Mouse (Mus musculus): ENCODE results near the gene Anp32b. TPM values are rescaled to one million over a fixed set of nuclear protein-coding genes. Genes with fewer than 3 reads are reported as not detected.

The Anp32b gene
- total RNA-seq, 2 experiments from 2014 or later: 44.9 to 46.4 TPM

DNA sequence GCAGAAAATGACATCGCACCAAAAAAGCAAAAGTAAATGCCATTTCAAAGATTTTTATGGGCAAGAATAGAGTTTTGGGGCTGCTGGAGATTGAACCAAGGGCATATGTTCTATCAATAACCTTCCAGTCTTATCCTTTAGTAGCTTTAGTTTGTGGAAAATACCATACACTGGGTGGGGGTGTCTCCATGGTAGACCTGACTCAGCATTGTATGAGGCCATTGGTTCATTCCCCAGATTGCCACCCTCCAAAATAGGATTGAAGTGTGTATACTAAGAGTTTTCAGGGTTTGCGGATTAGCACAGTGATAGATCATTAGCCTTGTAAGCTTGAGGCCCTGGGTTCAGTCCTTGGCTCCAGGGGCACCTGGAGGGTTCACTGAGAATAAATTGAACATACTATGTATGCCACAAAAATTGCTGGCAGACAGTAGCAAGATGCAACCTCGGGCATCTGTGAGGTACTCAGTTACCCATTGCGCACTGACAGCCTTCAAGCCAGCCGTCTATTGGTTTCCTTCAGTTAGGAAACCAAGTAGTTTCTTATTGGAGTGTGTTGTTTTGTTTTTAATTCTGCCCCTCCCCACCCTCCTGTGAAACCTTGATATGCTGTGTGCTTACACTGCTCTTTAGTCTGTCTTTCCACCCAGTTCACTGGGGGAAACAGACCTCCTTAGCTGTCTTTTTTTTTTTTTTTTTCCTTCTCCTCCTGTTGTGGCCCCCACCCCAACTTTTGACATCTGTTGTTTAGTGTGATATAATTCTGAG is 3.6 kb downstream of the Anp32b start:
- Histone ChIP-seq H3K4me3 (no peak overlapping the region), H3K27ac (no peak overlapping the region)
- DNase-seq (ENCODE audit: extremely low spot score in 1 of 2, low spot score in 2 of 2): no peak
- no peak for TF ChIP-seq CTCF (IDR thresholded peaks at IDR 0.05)
- intact Hi-C loops (cut with DNase I): no loop called here

DNA sequence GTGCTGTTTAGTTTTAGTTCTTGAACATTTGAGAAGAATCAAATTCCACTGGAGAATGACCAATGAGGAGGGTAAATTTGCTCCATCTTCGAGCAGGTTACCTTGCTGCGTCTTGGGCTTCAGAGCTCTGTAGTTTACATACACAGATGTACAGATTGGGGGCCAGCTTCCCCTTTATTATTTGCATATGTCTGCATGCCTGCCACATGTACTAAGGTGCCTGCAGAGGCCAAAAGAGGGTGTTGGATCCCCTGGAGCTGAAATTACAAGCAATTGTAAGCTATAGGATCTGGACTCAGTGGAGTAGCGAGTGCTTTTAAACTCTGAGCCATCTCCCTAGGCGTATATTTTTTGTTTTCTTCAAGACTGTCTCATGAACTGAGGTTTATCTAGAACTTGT is 6.1 kb downstream of the Anp32b start:
- TF ChIP-seq CTCF (IDR thresholded peaks at IDR 0.05): no peak
- H3K4me3 ChIP-seq: no peak overlapping the region
- intact Hi-C loops (cut with DNase I): no loop called here
- DNase-seq (ENCODE audit: extremely low spot score in 1 of 2, low spot score in 2 of 2): no peak
- no peak overlapping the region for H3K27ac ChIP-seq

DNA sequence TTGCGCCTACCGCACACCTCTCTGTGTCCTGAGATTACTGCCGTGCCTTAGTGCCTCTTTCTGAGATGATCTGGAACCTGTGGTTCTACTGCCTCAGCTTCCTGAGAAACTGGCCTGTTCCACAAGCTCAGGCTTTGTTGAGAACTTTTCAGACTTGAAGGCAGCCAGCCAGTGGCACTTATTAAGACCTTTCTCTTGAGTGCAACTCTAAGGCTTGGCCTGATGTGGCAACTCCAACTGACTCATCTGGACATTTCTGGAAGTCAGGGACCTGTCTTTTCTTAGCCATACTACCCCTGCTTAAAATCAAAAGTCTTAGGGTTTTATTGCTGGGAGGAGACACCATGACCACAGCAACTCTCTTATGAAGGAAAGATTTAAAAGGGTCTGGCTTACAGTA is 6.5 kb downstream of the Anp32b start:
- Histone ChIP-seq H3K27ac (no peak overlapping the region), H3K4me3 (no peak overlapping the region)
- no peak for DNase-seq (ENCODE audit: extremely low spot score in 1 of 2, low spot score in 2 of 2)
- TF ChIP-seq CTCF (IDR thresholded peaks at IDR 0.05): no peak
- intact Hi-C loops (cut with DNase I): no loop called here

DNA sequence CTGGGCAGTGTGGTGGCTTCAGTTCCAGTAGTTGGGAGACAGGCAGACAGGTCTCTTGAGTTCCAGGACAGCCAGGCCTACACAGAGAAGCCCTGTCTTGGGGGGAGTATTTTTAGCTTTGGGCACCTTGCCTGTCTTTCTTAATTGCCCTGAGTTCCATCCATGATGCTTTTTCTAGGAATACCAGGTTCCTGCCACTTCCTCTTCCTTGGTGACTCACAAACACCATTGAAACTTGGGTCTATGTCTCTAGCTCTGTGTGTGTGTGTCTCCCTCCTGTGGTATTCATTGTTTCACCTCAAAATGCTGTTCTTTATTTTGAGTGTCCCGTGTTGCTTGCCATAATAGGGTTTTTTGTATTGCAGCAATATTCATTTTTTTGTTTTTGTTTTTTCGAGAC is 7.7 kb downstream of the Anp32b start:
- DNase-seq (ENCODE audit: extremely low spot score in 1 of 2, low spot score in 2 of 2): no peak
- Histone ChIP-seq H3K27ac (no peak overlapping the region), H3K4me3 (no peak overlapping the region)
- no peak; the same call in 1 of the 2 replicates for TF ChIP-seq CTCF (IDR thresholded peaks at IDR 0.05)
- intact Hi-C loops (cut with DNase I): no loop called here

DNA sequence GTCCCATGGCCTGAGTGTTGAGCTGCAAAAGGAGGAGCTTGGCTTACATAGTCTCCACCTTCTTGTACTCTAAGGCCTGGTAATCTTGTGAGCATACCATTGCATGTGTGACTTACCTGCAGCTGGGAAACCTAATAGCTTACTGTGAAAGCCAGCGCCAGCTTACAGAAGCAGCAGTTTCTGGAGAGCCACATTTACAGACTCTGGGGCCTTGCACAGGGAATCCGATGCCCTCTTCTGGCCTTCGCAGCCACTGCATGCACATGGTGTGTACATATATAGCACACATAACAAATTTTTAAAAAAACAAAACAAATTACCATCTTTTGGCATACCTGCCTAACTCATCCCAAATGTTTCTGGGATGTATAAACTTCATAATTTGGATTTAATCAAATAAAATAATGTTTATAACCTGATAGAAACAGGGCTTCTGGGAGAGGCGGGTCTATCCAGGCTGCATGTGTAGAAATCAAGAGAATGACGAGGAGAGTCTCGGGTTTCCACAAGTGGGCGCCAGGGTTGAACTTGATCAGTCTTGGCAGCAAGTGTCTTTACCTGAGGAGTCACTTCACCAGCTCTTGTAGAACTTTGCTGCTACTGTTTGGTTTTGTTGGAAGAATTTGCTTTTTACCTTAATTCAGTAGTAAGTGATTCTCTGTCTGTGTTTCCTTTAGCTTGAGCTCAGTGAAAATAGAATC is 12.6 kb downstream of the Anp32b start:
- intact Hi-C loops (cut with DNase I): no loop called here
- no peak for DNase-seq (ENCODE audit: extremely low spot score in 1 of 2, low spot score in 2 of 2)
- Histone ChIP-seq H3K4me3 (no peak overlapping the region), H3K27ac (no peak overlapping the region)
- peak; percentile 35; the same call in 1 of the 2 replicates for TF ChIP-seq CTCF (IDR thresholded peaks at IDR 0.05)

DNA sequence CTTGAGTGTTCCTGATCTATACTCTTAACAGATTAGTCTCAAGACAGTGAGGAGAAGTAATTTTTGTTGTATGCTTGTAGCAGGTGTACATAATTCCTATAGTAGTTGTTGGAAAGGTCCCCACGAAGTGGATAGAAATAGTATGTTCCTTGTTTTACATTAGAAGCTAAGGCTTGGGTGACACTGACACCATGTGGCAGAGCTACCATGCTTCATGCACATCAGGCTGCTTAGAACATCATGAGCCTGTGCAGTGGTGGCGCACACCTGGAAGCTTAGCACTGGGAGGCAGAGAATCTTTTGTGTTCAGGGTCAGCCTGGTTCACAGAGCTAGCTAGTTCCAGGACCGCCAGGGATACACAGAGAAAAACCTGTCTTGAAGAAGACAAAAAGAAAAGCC is 15.0 kb downstream of the Anp32b start:
- intact Hi-C loops (cut with DNase I): no loop called here
- Histone ChIP-seq H3K4me3 (no peak overlapping the region), H3K27ac (no peak overlapping the region)
- TF ChIP-seq CTCF (IDR thresholded peaks at IDR 0.05): peak; percentile 30
- DNase-seq (ENCODE audit: extremely low spot score in 1 of 2, low spot score in 2 of 2): no peak

DNA sequence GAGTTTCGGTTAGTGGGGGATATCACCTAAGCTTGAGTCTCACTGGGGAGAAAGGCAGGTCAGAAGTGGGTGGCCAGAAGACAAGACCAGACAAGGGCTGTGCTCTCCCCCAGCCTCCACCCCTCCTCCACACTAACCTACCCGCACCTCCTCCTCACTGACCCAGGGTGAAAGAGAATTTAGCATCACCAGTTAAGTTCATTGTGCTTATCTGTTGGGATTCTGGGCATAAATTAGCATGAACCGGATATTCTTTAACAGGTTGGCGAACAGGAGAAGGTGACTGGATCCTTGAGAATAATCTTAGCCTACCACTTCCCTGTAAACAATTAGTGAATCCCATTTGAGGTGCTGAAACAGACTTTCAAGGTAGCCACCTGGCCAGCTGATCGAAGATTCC is 24.4 kb downstream of the Anp32b start:
- no peak overlapping the region for H3K27ac ChIP-seq
- no peak for DNase-seq (ENCODE audit: extremely low spot score in 1 of 2, low spot score in 2 of 2)
- no peak for TF ChIP-seq CTCF (IDR thresholded peaks at IDR 0.05)
- no peak overlapping the region for H3K4me3 ChIP-seq
- intact Hi-C loops (cut with DNase I): no loop called here

DNA sequence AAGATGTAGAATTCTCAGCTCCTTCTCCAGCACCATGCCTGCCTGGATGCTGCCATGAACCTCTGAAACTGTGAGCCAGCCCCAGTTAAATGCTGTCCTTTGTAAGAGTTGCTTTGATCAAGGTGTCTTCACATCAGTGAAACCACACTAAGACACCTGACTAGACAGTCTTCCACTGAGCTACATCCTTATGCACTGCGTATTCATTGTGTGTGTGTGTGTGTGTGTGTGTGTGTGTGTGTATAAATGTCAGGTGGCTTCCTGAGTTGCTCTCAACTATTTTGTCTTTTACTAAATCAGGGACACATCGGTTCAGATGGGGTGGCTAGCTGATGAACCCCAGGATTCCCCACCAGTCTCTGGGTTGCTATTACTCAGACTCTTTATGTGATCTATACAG is 28.4 kb downstream of the Anp32b start:
- TF ChIP-seq CTCF (IDR thresholded peaks at IDR 0.05): no peak
- DNase-seq (ENCODE audit: extremely low spot score in 1 of 2, low spot score in 2 of 2): no peak
- intact Hi-C loops (cut with DNase I): no loop called here
- Histone ChIP-seq H3K4me3 (no peak overlapping the region), H3K27ac (no peak overlapping the region)

DNA sequence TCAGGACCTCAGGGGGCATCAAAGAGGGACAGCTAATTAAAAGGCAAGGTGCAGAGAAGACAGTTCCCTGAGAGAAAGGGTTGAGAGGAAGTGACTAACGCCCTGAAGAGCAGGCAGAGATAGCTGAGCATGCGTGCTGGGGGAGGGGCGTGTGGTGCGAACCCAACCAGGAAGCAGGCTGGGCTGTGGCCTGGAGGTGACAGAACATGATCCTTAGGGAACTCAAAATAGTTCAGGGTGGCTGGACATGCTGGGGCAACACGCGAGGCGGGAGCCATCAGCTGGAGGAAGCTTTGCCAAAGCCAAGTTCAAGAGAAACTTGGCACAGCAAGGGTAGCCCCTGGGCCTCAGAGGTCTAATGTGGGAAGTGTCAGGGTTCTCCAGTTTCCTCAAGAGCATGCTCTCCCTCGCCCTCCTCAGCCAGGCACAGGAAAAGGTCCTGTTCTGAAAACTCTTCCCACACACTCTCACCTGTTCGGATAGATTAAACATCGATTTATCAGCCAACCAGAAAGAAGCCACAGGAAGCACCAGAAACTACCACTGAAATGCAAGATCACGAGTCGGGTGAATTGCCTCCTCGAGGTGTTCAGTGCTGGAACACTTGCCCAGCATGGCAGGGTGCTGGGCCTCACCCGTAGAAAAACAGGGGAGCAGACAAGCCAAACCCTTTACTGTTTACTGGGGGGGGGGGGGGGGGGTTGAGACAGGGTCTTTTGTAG is 35.2 kb downstream of the Anp32b start:
- intact Hi-C loops (cut with DNase I): no loop called here
- DNase-seq (ENCODE audit: extremely low spot score in 1 of 2, low spot score in 2 of 2): peak in 1 of 2 experiments; percentile 44
- Histone ChIP-seq H3K27ac (no peak overlapping the region), H3K4me3 (no peak overlapping the region)
- no peak for TF ChIP-seq CTCF (IDR thresholded peaks at IDR 0.05)

DNA sequence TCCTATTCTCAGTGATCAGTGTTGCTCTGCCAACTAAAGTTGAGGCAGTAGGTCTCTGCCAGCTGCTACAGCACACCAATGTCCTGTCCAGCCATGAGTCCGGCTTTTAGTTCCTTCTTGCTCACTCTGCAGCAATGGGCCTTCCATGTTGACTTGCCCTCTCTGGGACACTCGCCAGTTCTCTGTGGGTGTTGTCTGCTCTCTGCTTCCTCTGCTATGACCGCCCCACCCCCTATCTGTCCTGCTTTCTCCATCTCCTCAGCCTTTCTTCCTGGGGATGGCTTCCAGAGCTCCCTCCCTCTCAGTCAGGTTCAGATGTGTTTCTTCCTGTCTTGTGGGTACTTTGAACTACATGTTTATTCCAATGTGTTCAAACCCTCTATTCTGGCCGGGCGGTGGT is 36.6 kb downstream of the Anp32b start:
- no peak overlapping the region for H3K27ac ChIP-seq
- peak in 1 of 2 experiments; percentile 43 for DNase-seq (ENCODE audit: extremely low spot score in 1 of 2, low spot score in 2 of 2)
- intact Hi-C loops (cut with DNase I): no loop called here
- H3K4me3 ChIP-seq: no peak overlapping the region
- TF ChIP-seq CTCF (IDR thresholded peaks at IDR 0.05): no peak

DNA sequence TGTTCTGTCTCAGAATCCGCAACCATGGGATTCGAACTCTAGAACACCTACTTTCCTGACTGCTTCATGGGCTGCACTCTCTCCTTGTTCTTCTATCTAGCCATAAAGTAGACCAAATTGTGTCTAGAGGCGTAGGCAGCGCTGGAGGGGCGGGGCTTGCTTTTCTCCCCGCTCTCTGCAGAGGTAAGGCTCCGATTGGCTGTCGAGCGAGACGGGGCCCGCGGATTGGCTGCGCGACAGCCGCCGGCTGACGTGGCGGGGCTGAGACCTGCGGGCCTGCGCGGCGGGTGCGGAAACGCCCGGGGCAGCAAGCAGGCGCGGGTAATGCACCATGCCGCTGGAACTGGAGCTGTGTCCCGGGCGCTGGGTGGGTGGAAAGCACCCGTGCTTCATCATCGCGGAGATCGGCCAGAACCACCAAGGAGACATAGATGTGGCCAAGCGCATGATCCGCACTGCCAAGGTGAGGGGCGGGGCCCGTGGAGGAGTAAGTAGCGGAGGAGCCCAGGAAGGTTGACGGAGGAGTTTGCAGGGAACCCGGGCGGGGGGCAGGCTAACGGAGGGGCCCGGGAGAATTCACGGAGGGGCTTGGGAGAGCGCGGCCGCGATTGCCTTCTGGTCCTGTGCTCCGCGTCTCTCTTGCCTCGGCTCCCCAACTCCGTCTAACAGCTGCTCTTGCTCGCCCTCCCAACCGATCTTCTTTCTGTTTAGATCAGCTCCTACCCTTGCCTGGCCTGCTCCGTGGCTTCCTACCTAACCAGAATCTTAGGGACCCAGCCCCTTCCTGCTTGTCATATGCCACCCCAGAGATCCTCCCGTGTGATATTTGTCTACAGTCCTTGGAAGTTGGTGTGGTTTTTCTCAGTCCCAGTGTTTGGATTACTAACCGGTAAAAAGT is 38.6 kb downstream of the Anp32b start, which contains the start of gene Nans:
Nans (plus strand) TSS at position 221 of the 898 bp plus-strand sequence.
- peak within 1 kb of the TSS; percentile 63 for H3K27ac ChIP-seq
- H3K4me3 ChIP-seq: peak within 1 kb of the TSS; percentile 65
- intact Hi-C loops (cut with DNase I): no loop called here
- no peak for TF ChIP-seq CTCF (IDR thresholded peaks at IDR 0.05)
- peak; percentile 93 to 94 for DNase-seq (ENCODE audit: extremely low spot score in 1 of 2, low spot score in 2 of 2)
